Mouse (Mus musculus): Measurements from ENCODE around the gene Tmem40.

GRCm38 (mm10) chr6:115758981-115759435 lies 3.2 kb downstream of the Tmem40 start:
- TF ChIP-seq POLR2A (IDR thresholded peaks at IDR 0.05; ENCODE audit: borderline replicate concordance, low read depth, low read length), result no peak
- no peak for TF ChIP-seq CTCF (IDR thresholded peaks at IDR 0.05; ENCODE audit: low read depth, low read length)

Data from bone marrow macrophage, adult 2 months (primary cell).